ENCODE assay signal across 18 mouse cellular contexts in genomic region chr13:51921550-51921949, GRCm38 (mm10).
DNase-seq lines count a peak whose midpoint lies in the region; ATAC-seq lines count a peak whose summit lies in the region.
"Had no signal": no experiment of that assay in that cellular context is flagged by ENCODE, and none has a peak within 500 bp of the region (broad histone marks: within the 10 kb centered on the region; RNA-seq: fewer than 3 reads in every experiment).

No protein-coding gene starts in this region.

- no peaks in the 10 kb centered on the region for H3K36me3 ChIP-seq in kidney, embryonic 15.5 days
- no peaks in the 10 kb centered on the region for H3K36me3 ChIP-seq in embryonic facial prominence, embryonic 10.5 days (replicated peaks)
- H3K36me3 ChIP-seq in forebrain, embryonic 14.5 days (ENCODE audit: control insufficient read depth, insufficient read depth, low read length): no peaks in the 10 kb centered on the region
- no peaks in the 10 kb centered on the region for H3K36me3 ChIP-seq in intestine, embryonic 15.5 days
- H3K36me3 ChIP-seq: embryonic facial prominence, embryonic 15.5 days; limb, embryonic 15.5 days had no signal

- no peaks in the 10 kb centered on the region for H3K9me3 ChIP-seq in kidney, embryonic 15.5 days (replicated peaks)
- no peaks in the 10 kb centered on the region for H3K9me3 ChIP-seq in embryonic facial prominence, embryonic 10.5 days
- no peaks in the 10 kb centered on the region for H3K9me3 ChIP-seq in forebrain, embryonic 14.5 days (replicated peaks; ENCODE audit: control insufficient read depth, low read length)
- no peaks in the 10 kb centered on the region for H3K9me3 ChIP-seq in intestine, embryonic 15.5 days
- H3K9me3 ChIP-seq: embryonic facial prominence, embryonic 15.5 days; limb, embryonic 15.5 days had no signal

- peaks cover 54% of the 10 kb centered on the region for H3K4me1 ChIP-seq in kidney, embryonic 15.5 days
- peaks cover 67% of the 10 kb centered on the region for H3K4me1 ChIP-seq in embryonic facial prominence, embryonic 10.5 days
- H3K4me1 ChIP-seq in forebrain, embryonic 14.5 days (ENCODE audit: control insufficient read depth, insufficient read depth, low read length): peaks cover 53% of the 10 kb centered on the region
- peaks cover 34% of the 10 kb centered on the region for H3K4me1 ChIP-seq in intestine, embryonic 15.5 days (replicated peaks)

- no peak for ATAC-seq in kidney, embryonic 15.5 days (replicated peaks; ENCODE audit: low FRiP score)
- no peak for ATAC-seq in forebrain, embryonic 14.5 days
- ATAC-seq in CD4-positive, CD25-positive, alpha-beta regulatory T cell, adult 4 months: no peak
- ATAC-seq in intestine, embryonic 15.5 days: no peak

- H3K4me2 ChIP-seq in kidney, embryonic 15.5 days: no peak overlapping the region
- no peak overlapping the region; the same call in 1 of the 2 replicates for H3K4me2 ChIP-seq in forebrain, embryonic 14.5 days (ENCODE audit: low read length)
- H3K4me2 ChIP-seq in intestine, embryonic 15.5 days (replicated peaks): no peak overlapping the region
- H3K4me2 ChIP-seq: embryonic facial prominence, embryonic 15.5 days; limb, embryonic 15.5 days had no signal

- DNase-seq in kidney, adult 11 months: no peak
- DNase-seq in embryonic facial prominence, embryonic 10.5 days (ENCODE audit: low spot score): no peak
- no peak for DNase-seq in forebrain, embryonic 14.5 days (ENCODE audit: low spot score)
- peak; percentile 19 for DNase-seq in mesoderm, embryonic 11.5 days (ENCODE audit: low read depth, low spot score)
- no peak for DNase-seq in thymus, adult 18-20 months
- DNase-seq: cerebellum, adult 8-10 months; heart, adult 18-20 months; heart, postnatal 10 days; kidney, postnatal 4 days; lung, adult 2 months; thymus, postnatal 25 days had no signal

- peaks cover 9% of the 10 kb centered on the region for H3K27me3 ChIP-seq in kidney, embryonic 15.5 days
- peaks cover 95% of the 10 kb centered on the region for H3K27me3 ChIP-seq in embryonic facial prominence, embryonic 10.5 days (replicated peaks; ENCODE audit: low read depth, poor library complexity, severe bottlenecking)
- 0 out of 2 replicates have a peak, but pooled peaks cover 5% of the 10 kb centered on the region for H3K27me3 ChIP-seq in forebrain, embryonic 14.5 days (replicated peaks; ENCODE audit: control insufficient read depth, insufficient read depth, low read length)
- no peaks in the 10 kb centered on the region for H3K27me3 ChIP-seq in intestine, embryonic 15.5 days (replicated peaks)

- peak overlapping the region; percentile 75; the same call in 1 of the 2 replicates for H3K27ac ChIP-seq in kidney, embryonic 15.5 days
- H3K27ac ChIP-seq in embryonic facial prominence, embryonic 10.5 days (replicated peaks): peak overlapping the region; percentile 82
- H3K27ac ChIP-seq in forebrain, embryonic 14.5 days (ENCODE audit: low read depth, low read length): peak overlapping the region; percentile 85
- no peak overlapping the region for H3K27ac ChIP-seq in intestine, embryonic 15.5 days
- H3K27ac ChIP-seq: macrophage had no signal

- WGBS in kidney, embryonic 15.5 days: 47% methylated on average over 5 of the region's 5 CpGs
- whole genome bisulfite sequencing in embryonic facial prominence, embryonic 10.5 days: 24% methylated on average over 5 of the region's 5 CpGs
- WGBS in forebrain, embryonic 14.5 days: 13% methylated on average over 5 of the region's 5 CpGs
- 70% methylated on average over 5 of the region's 5 CpGs for WGBS in intestine, embryonic 15.5 days

- no peak overlapping the region for H3K9ac ChIP-seq in kidney, embryonic 15.5 days
- H3K9ac ChIP-seq in forebrain, embryonic 14.5 days (ENCODE audit: low read length): no peak overlapping the region
- no peak overlapping the region for H3K9ac ChIP-seq in intestine, embryonic 15.5 days
- H3K9ac ChIP-seq: embryonic facial prominence, embryonic 15.5 days; limb, embryonic 15.5 days had no signal

- H3K4me3 ChIP-seq in kidney, embryonic 15.5 days (replicated peaks): no peak overlapping the region
- peak overlapping the region; percentile 30 for H3K4me3 ChIP-seq in embryonic facial prominence, embryonic 10.5 days
- no peak overlapping the region for H3K4me3 ChIP-seq in forebrain, embryonic 14.5 days (ENCODE audit: low read depth, low read length)
- no peak overlapping the region for H3K4me3 ChIP-seq in intestine, embryonic 15.5 days (replicated peaks)
- H3K4me3 ChIP-seq: embryonic facial prominence, embryonic 15.5 days; limb, embryonic 15.5 days; myocyte had no signal
